Mouse (Mus musculus): ENCODE results near the gene Gm45062. TPM values are rescaled to one million over a fixed set of nuclear protein-coding genes. Genes with fewer than 3 reads are reported as not detected.

Gene Gm45062
- polyA plus RNA-seq, 1 experiment: not detected

- no peaks in the 10 kb centered on the region for H3K9me3 ChIP-seq (ENCODE audit: control insufficient read depth, low read length)
- no peaks in the 10 kb centered on the region for H3K27me3 ChIP-seq (ENCODE audit: control insufficient read depth)
- peaks cover 23% of the 10 kb centered on the region for H3K36me3 ChIP-seq (ENCODE audit: control insufficient read depth)
- peaks cover 25% of the 10 kb centered on the region for H3K4me1 ChIP-seq (ENCODE audit: control insufficient read depth)
- H3K4me3 ChIP-seq (replicated peaks): no peak overlapping the region
- TF ChIP-seq TAL1 (IDR thresholded peaks at IDR 0.05; ENCODE audit: low read length) (no peak), GATA1 (IDR thresholded peaks at IDR 0.05; ENCODE audit: low read length) (no peak)
Measured at GRCm38 (mm10) chr6:8275098-8275497, 15.8 kb downstream of the Gm45062 start.

GRCm38 (mm10) chr6:8276431-8276830, 17.2 kb downstream of the Gm45062 start:
- no peak for TF ChIP-seq TAL1 (IDR thresholded peaks at IDR 0.05; ENCODE audit: low read length)
- no peak for TF ChIP-seq GATA1 (IDR thresholded peaks at IDR 0.05; ENCODE audit: low read length)
- H3K4me3 ChIP-seq (replicated peaks): no peak overlapping the region
- H3K36me3 ChIP-seq (ENCODE audit: control insufficient read depth): peaks cover 17% of the 10 kb centered on the region
- no peaks in the 10 kb centered on the region for H3K9me3 ChIP-seq (ENCODE audit: control insufficient read depth, low read length)
- peaks cover 25% of the 10 kb centered on the region for H3K4me1 ChIP-seq (ENCODE audit: control insufficient read depth)
- no peaks in the 10 kb centered on the region for H3K27me3 ChIP-seq (ENCODE audit: control insufficient read depth)

- Histone ChIP-seq H3K36me3 (ENCODE audit: control insufficient read depth) (peaks cover 8% of the 10 kb centered on the region), H3K4me3 (replicated peaks) (no peak overlapping the region), H3K9me3 (ENCODE audit: control insufficient read depth, low read length) (no peaks in the 10 kb centered on the region), H3K27me3 (ENCODE audit: control insufficient read depth) (no peaks in the 10 kb centered on the region), H3K4me1 (ENCODE audit: control insufficient read depth) (peaks cover 25% of the 10 kb centered on the region)
- TF ChIP-seq TAL1 (IDR thresholded peaks at IDR 0.05; ENCODE audit: low read length): no peak
- TF ChIP-seq GATA1 (IDR thresholded peaks at IDR 0.05; ENCODE audit: low read length): no peak
Measured at GRCm38 (mm10) chr6:8278426-8279002, 19.3 kb downstream of the Gm45062 start.

GRCm38 (mm10) chr6:8283255-8283654, 24.0 kb downstream of the Gm45062 start:
- peaks cover 7% of the 10 kb centered on the region for H3K4me1 ChIP-seq (ENCODE audit: control insufficient read depth)
- TF ChIP-seq TAL1 (IDR thresholded peaks at IDR 0.05; ENCODE audit: low read length) (no peak), GATA1 (IDR thresholded peaks at IDR 0.05; ENCODE audit: low read length) (no peak)
- H3K4me3 ChIP-seq (replicated peaks): no peak overlapping the region
- peaks cover 19% of the 10 kb centered on the region for H3K36me3 ChIP-seq (ENCODE audit: control insufficient read depth)
- no peaks in the 10 kb centered on the region for H3K27me3 ChIP-seq (ENCODE audit: control insufficient read depth)
- no peaks in the 10 kb centered on the region for H3K9me3 ChIP-seq (ENCODE audit: control insufficient read depth, low read length)

- Histone ChIP-seq H3K4me1 (ENCODE audit: control insufficient read depth) (peaks cover 3% of the 10 kb centered on the region), H3K36me3 (ENCODE audit: control insufficient read depth) (peaks cover 11% of the 10 kb centered on the region)
- TF ChIP-seq TAL1 (IDR thresholded peaks at IDR 0.05; ENCODE audit: low read length): no peak
- TF ChIP-seq GATA1 (IDR thresholded peaks at IDR 0.05; ENCODE audit: low read length): no peak
Measured at GRCm38 (mm10) chr6:8285401-8285960, 26.2 kb downstream of the Gm45062 start.

GRCm38 (mm10) chr6:8286146-8286545, 26.9 kb downstream of the Gm45062 start:
- H3K9me3 ChIP-seq (ENCODE audit: control insufficient read depth, low read length): no peaks in the 10 kb centered on the region
- H3K36me3 ChIP-seq (ENCODE audit: control insufficient read depth): peaks cover 11% of the 10 kb centered on the region
- no peak overlapping the region for H3K4me3 ChIP-seq (replicated peaks)
- no peak for TF ChIP-seq TAL1 (IDR thresholded peaks at IDR 0.05; ENCODE audit: low read length)
- no peak for TF ChIP-seq GATA1 (IDR thresholded peaks at IDR 0.05; ENCODE audit: low read length)
- no peaks in the 10 kb centered on the region for H3K27me3 ChIP-seq (ENCODE audit: control insufficient read depth)
- H3K4me1 ChIP-seq (ENCODE audit: control insufficient read depth): peaks cover 3% of the 10 kb centered on the region

More at GRCm38 (mm10) chr6:8285401-8285960, 26.2 kb downstream of the Gm45062 start:
- H3K9me3 ChIP-seq (ENCODE audit: control insufficient read depth, low read length): no peaks in the 10 kb centered on the region
- no peaks in the 10 kb centered on the region for H3K27me3 ChIP-seq (ENCODE audit: control insufficient read depth)
- H3K4me3 ChIP-seq (replicated peaks): no peak overlapping the region

- no peaks in the 10 kb centered on the region for H3K27me3 ChIP-seq (ENCODE audit: control insufficient read depth)
- peaks cover 3% of the 10 kb centered on the region for H3K4me1 ChIP-seq (ENCODE audit: control insufficient read depth)
- H3K4me3 ChIP-seq (replicated peaks): no peak overlapping the region
- TF ChIP-seq TAL1 (IDR thresholded peaks at IDR 0.05; ENCODE audit: low read length) (no peak), GATA1 (IDR thresholded peaks at IDR 0.05; ENCODE audit: low read length) (no peak)
- peaks cover 14% of the 10 kb centered on the region for H3K36me3 ChIP-seq (ENCODE audit: control insufficient read depth)
- no peaks in the 10 kb centered on the region for H3K9me3 ChIP-seq (ENCODE audit: control insufficient read depth, low read length)
Measured at GRCm38 (mm10) chr6:8288755-8289580, 29.7 kb downstream of the Gm45062 start.

GRCm38 (mm10) chr6:8294048-8294784, 35.0 kb downstream of the Gm45062 start:
- Histone ChIP-seq H3K4me1 (ENCODE audit: control insufficient read depth) (no peaks in the 10 kb centered on the region; the same call in 1 of the 2 replicates), H3K9me3 (ENCODE audit: control insufficient read depth, low read length) (no peaks in the 10 kb centered on the region), H3K4me3 (replicated peaks) (no peak overlapping the region), H3K27me3 (ENCODE audit: control insufficient read depth) (no peaks in the 10 kb centered on the region), H3K36me3 (ENCODE audit: control insufficient read depth) (peaks cover 6% of the 10 kb centered on the region)
- TF ChIP-seq TAL1 (IDR thresholded peaks at IDR 0.05; ENCODE audit: low read length) (no peak), GATA1 (IDR thresholded peaks at IDR 0.05; ENCODE audit: low read length) (no peak)

All from erythroblast, embryonic 14.5 days (primary cell).